Mouse (Mus musculus): ENCODE measurements at regions not wholly inside any gene's neighbourhood (a gene's known extent, or its start where the extent isn't known, plus 50 kb on each side); places are given as distances from the start of the nearest gene placed in this dataset.

DNA sequence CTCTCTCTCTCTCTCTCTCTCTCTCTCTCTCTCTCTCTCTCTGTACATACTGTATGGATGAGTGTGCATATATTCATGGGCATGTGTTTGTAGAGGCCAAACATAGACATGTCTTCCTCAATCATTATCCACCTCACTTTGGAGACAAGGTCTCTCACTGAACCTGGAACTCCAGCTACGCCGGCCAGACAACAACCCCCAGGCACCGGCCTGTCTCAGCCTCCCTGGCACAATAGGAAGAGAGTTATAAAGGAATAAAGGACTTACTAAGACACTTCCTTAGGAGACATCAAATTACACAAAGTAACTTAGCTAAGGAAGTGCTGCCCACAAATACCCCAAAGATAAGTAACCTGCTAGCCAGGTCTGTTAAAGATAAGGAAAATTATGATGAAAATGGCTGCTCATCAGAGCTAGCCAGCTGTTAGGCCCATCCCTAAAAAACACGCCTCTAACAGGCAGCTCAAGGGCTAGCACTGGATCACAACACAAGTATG is 110.0 kb downstream of the Qrsl1 start:
- TF ChIP-seq CTCF (IDR thresholded peaks at IDR 0.05; ENCODE audit: insufficient read depth, low read depth, low read length) (no peak), POLR2A (IDR thresholded peaks at IDR 0.05; ENCODE audit: insufficient read depth, low read depth, low read length) (no peak)
